Mouse (Mus musculus) heart, embryonic 13.5 days (tissue): ENCODE data around the gene Dip2b. TPM values are rescaled to one million over a fixed set of nuclear protein-coding genes. Genes with fewer than 3 reads are reported as not detected.

ENCODE experiments used
- ATAC-seq: fragments of 200-750 bp; cut with Nextera tagmentation; 2 replicates; pipeline ENCODE4 v1.8.0; 2017; ENCODE audit warnings: moderate TSS enrichment; ENCODE audit not compliant: insufficient number of reproducible peaks, low FRiP score, low TSS enrichment; ENCODE audit errors: extremely low read depth
- H3K27ac ChIP-seq: fragments of 300-500 bp; sonication (generic); replicated peaks from 2 replicates; pipeline ENCODE4 v1.5.1; 2015; ENCODE audit warnings: moderate library complexity, mild to moderate bottlenecking, inconsistent platforms
- H3K27me3 ChIP-seq: fragments of 300-500 bp; sonication (generic); replicated peaks from 2 replicates; pipeline ENCODE4 v1.6.1; 2015; ENCODE audit warnings: mild to moderate bottlenecking, inconsistent platforms
- H3K36me3 ChIP-seq: fragments of 300-500 bp; sonication (generic); 2 replicates; pipeline ENCODE4 v1.6.1; 2015; ENCODE audit warnings: mild to moderate bottlenecking, inconsistent platforms
- H3K4me1 ChIP-seq: fragments of 300-500 bp; sonication (generic); 2 replicates; pipeline ENCODE4 v1.6.1; 2015; ENCODE audit warnings: inconsistent platforms
- H3K4me2 ChIP-seq: fragments of 300-500 bp; sonication (generic); 2 replicates; pipeline ENCODE4 v1.6.1; 2015; ENCODE audit warnings: inconsistent platforms, mild to moderate bottlenecking, moderate library complexity
- H3K4me3 ChIP-seq: fragments of 300-500 bp; sonication (generic); 2 replicates; pipeline ENCODE4 v1.5.1; 2015; ENCODE audit warnings: moderate library complexity, mild to moderate bottlenecking, inconsistent platforms
- H3K9ac ChIP-seq: fragments of 300-500 bp; sonication (generic); 2 replicates; pipeline ENCODE4 v1.6.1; 2015; ENCODE audit warnings: inconsistent platforms, mild to moderate bottlenecking, moderate library complexity
- H3K9me3 ChIP-seq: fragments of 300-500 bp; sonication (generic); 2 replicates; pipeline ENCODE4 v1.6.1; 2016; ENCODE audit warnings: inconsistent platforms
- WGBS: fragments of 180-500 bp; shearing (Covaris S2); methylation state at CpG from one replicate; pipeline ENCODE4 v1.1.7; 2015; ENCODE audit warnings: mixed read lengths; 5-methylcytosine and 5-hydroxymethylcytosine counted together
- polyA plus RNA-seq: library from polyadenylated mRNA; unstranded; fragments of >200 nt; fragmentation: Nextera tagmentation; extraction: Ambion mirVana; gene quantifications from 2 replicates; pipeline ENCODE4 v1.2.1, GENCODE M21; 2015

Dip2b gene
- polyA plus RNA-seq, 1 experiment from 2014 or later: 11.3 TPM

DNA sequence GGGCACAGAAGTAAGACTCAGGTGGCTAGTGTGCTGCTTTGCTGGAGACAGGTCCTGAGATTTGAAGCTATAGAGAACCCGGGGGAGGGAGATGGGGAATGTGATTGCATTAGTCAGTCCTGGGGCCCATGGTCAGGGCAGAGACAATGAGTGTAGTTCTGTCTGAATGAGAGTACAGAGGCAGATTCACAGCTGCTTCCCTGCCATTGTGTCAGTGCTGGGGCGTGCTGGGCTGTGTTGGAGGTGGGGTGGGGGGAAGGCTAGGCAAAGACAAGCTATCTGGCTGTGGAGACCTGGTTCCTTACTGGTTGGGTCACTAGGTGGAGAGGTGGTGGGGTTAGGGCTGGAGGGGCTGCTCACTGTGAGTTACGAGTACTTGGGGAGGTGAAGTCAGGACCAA, 14.3 kb downstream of the Dip2b start:
- H3K9ac ChIP-seq: no peak overlapping the region
- no peak for ATAC-seq
- H3K4me3 ChIP-seq: no peak overlapping the region
- peaks cover 11% of the 10 kb centered on the region for H3K36me3 ChIP-seq
- H3K4me2 ChIP-seq: no peak overlapping the region
- WGBS: 51% methylated on average over 3 of the region's 3 CpGs
- no peak overlapping the region for H3K27ac ChIP-seq
- H3K4me1 ChIP-seq: peaks cover 11% of the 10 kb centered on the region; the same call in 1 of the 2 replicates
- H3K27me3 ChIP-seq: no peaks in the 10 kb centered on the region
- H3K9me3 ChIP-seq: no peaks in the 10 kb centered on the region

DNA sequence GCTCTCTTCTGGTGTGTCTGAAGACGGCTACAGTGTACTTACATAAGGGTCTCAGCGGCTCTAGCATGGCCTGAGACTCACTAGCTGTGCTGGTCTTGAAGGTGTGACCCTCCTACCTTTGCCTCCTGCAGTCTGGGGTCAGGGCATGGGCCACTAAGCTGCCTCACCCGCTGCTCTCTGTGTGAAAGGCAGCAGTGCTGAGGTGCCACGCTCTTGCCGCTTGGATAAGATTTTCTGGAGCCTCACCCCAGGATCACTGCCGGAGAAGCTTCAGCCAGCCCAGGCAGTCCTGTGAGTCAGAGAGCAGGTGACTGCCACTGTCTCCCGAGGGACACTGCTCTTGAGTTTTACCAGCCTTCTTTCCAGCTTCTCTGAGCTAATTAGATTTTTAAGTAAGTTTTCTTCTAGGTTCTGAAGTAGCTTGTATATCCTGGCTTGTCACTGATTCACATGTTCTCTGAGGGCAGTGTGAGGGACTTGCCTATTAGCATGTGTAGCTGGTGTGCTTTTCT, 18.0 kb downstream of the Dip2b start:
- Histone ChIP-seq H3K9ac (no peak overlapping the region), H3K9me3 (no peaks in the 10 kb centered on the region), H3K36me3 (no peaks in the 10 kb centered on the region; the same call in 1 of the 2 replicates), H3K27ac (no peak overlapping the region), H3K4me1 (peaks cover 30% of the 10 kb centered on the region), H3K4me2 (no peak overlapping the region), H3K4me3 (no peak overlapping the region), H3K27me3 (no peaks in the 10 kb centered on the region)
- no peak for ATAC-seq
- 77% methylated on average over 7 of the region's 7 CpGs for WGBS

DNA sequence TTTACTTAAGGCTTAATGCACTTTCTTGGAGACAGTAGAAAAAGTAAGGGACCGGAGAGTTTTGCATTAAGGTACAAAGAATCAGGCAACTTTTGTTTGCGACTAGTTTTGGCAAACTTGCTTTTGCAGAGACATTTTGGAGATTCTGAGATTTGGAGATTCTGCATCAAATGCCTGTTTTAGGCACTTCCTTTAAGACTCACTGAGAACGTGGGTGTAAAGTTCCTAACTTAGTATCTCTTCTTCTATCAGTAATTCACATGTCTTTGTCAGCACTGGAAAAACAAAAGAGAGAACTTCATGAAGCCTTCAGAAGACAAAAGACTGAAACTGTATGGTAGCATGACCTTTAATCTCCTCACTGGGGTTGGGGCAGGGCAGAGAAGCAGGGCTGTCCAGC, 19.2 kb downstream of the Dip2b start:
- H3K27ac ChIP-seq: no peak overlapping the region
- H3K9ac ChIP-seq: no peak overlapping the region
- no peaks in the 10 kb centered on the region for H3K9me3 ChIP-seq
- no peaks in the 10 kb centered on the region for H3K27me3 ChIP-seq
- no peak for ATAC-seq
- H3K4me3 ChIP-seq: no peak overlapping the region
- H3K4me1 ChIP-seq: peaks cover 36% of the 10 kb centered on the region
- no peak overlapping the region for H3K4me2 ChIP-seq
- H3K36me3 ChIP-seq: no peaks in the 10 kb centered on the region; the same call in 1 of the 2 replicates
- WGBS: 81% methylated on average over 3 of the region's 3 CpGs

DNA sequence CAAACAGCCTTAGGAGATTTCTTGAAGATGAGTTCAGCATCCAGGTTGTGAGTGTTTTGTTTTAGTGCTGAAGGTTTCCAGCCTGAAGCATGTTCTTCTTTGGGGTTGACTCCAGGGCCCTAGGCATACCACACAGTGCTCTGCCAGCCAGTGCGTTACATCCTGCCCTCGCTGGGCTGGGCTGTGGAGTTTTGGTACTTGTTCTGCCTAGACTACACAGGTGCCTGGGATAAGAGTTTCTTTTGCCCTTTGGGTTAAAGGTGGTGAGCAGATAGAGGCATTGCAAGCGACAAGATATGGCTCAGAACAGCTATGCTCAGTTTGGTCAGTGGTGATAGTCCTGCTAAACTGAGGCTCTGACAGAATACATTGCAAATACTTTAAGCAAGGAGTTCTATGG, 19.7 kb downstream of the Dip2b start:
- peaks cover 40% of the 10 kb centered on the region for H3K4me1 ChIP-seq
- H3K9ac ChIP-seq: no peak overlapping the region
- no peaks in the 10 kb centered on the region for H3K9me3 ChIP-seq
- 74% methylated on average over 3 of the region's 3 CpGs for WGBS
- no peak overlapping the region for H3K27ac ChIP-seq
- no peak overlapping the region for H3K4me2 ChIP-seq
- no peaks in the 10 kb centered on the region for H3K27me3 ChIP-seq
- ATAC-seq: no peak
- H3K36me3 ChIP-seq: no peaks in the 10 kb centered on the region; the same call in 1 of the 2 replicates
- H3K4me3 ChIP-seq: no peak overlapping the region

DNA sequence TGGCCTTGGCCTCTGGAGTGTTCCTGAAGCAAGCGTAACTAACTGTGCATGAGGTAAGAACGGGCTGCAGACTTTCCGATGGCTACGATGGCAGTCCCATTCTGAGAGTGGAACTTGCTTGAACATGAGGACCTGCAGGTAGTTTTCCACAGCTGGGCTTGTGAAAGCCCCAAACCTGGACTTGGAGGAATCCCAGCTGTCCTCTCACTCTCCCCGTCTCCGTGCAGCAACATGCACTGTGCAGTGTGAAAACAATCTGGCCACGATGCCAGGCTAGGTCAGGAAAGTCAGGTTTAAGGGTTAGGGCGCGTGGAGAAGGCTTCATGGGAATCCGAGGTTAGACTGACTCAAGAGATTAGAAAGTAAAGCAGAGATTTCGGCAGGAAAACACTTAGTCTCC, 20.4 kb downstream of the Dip2b start:
- H3K4me1 ChIP-seq: peaks cover 45% of the 10 kb centered on the region
- H3K4me3 ChIP-seq: no peak overlapping the region
- no peaks in the 10 kb centered on the region for H3K9me3 ChIP-seq
- ATAC-seq: no peak
- no peaks in the 10 kb centered on the region for H3K27me3 ChIP-seq
- H3K36me3 ChIP-seq: no peaks in the 10 kb centered on the region; the same call in 1 of the 2 replicates
- H3K4me2 ChIP-seq: no peak overlapping the region
- H3K9ac ChIP-seq: 0 out of 2 replicates have a peak overlapping the region, but pooled peaks have one; percentile 12
- H3K27ac ChIP-seq: no peak overlapping the region
- WGBS: 63% methylated on average over 11 of the region's 11 CpGs

DNA sequence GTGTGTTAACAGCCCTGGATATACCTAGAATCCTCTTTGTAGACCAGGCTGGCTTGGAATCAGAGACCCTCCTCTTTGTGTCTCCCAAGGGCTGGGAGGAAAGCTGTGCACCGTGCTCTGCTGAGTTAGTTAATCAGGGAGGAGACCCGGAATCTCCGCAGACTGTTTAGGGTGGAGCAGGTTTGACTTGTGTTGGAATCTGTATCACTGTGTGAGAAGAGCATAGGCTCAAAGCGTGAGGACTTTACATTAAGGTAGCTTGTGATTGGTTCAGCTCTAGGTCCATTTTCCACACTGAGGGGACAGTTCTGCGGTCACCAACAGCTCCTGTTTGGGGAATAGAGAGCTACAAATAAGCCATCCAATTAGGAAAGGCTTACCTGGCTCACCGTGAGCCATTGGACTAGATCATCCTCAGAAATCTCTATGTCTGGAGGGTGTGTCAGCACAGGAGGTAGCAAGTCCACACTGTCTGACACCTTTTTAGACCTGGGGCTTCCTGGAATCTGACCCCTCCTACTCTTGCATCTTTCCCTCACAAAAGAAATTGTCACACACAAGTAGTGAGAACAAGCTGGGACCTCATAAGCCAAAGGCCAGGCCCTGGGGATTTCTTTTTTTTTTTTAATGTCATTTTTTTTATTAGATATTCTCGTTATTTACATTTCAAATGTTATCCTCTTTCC, 21.3 kb downstream of the Dip2b start:
- no peak for ATAC-seq
- Histone ChIP-seq H3K4me2 (no peak overlapping the region), H3K4me1 (peaks cover 46% of the 10 kb centered on the region), H3K9me3 (no peaks in the 10 kb centered on the region), H3K27ac (no peak overlapping the region), H3K27me3 (no peaks in the 10 kb centered on the region), H3K36me3 (no peaks in the 10 kb centered on the region; the same call in 1 of the 2 replicates), H3K4me3 (no peak overlapping the region), H3K9ac (no peak overlapping the region)
- 69% methylated on average over 7 of the region's 7 CpGs for WGBS

DNA sequence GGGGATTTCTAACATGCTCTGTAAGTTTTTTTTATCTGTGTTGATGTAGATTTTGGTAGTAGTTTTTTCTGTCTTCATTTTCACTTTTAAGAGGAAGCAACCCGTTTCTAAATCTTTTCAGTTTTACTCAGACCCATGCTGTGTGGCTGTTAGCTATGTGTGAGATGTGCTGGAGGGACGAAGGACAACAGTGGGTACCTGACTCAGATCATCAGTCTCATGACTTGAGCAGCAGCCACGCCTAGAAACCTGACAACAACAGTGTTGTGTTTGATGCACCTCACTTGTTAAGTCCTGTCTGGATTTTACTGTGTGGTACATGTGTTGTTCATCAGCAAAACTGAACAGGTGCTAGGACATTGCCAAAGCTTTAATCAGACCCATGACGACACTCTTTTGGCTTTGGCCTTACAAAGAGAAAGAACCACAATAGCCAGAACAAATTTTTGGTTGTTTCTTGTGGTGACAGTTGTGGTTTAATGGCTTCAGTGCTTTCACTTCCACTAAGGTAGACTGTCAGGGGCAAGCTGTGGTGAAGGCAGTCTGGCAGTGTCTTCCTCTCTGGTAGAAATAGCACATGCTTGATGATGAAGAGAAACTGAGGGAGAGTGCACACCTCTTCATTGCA, 22.2 kb downstream of the Dip2b start:
- Histone ChIP-seq H3K4me2 (no peak overlapping the region), H3K9me3 (no peaks in the 10 kb centered on the region), H3K4me3 (no peak overlapping the region), H3K27ac (no peak overlapping the region), H3K4me1 (peaks cover 46% of the 10 kb centered on the region), H3K27me3 (no peaks in the 10 kb centered on the region), H3K36me3 (no peaks in the 10 kb centered on the region), H3K9ac (no peak overlapping the region)
- no peak for ATAC-seq
- WGBS: 79% methylated on average over 4 of the region's 4 CpGs

DNA sequence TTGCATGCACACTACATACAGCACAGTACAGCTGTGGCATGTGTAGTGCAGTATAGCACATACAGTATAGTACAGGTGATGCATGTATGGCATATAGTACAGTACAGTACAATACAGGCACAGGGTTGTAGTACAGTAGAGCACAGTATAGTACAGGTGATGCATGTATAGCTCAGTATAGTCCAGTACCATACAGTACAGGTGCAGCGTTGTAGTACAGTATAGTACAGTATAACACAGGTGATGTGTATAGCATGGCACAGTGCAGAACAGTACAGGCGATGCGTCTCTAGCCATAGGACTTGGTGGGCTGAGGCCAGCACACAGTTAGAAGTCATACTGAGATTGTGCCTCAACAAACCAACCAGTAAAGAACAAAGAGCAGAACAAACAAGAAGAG, 22.9 kb downstream of the Dip2b start:
- Histone ChIP-seq H3K4me1 (peaks cover 46% of the 10 kb centered on the region), H3K27me3 (no peaks in the 10 kb centered on the region), H3K36me3 (no peaks in the 10 kb centered on the region), H3K9ac (no peak overlapping the region), H3K27ac (no peak overlapping the region), H3K4me2 (no peak overlapping the region), H3K9me3 (no peaks in the 10 kb centered on the region), H3K4me3 (no peak overlapping the region)
- ATAC-seq: no peak
- 93% methylated on average over 3 of the region's 3 CpGs for WGBS

DNA sequence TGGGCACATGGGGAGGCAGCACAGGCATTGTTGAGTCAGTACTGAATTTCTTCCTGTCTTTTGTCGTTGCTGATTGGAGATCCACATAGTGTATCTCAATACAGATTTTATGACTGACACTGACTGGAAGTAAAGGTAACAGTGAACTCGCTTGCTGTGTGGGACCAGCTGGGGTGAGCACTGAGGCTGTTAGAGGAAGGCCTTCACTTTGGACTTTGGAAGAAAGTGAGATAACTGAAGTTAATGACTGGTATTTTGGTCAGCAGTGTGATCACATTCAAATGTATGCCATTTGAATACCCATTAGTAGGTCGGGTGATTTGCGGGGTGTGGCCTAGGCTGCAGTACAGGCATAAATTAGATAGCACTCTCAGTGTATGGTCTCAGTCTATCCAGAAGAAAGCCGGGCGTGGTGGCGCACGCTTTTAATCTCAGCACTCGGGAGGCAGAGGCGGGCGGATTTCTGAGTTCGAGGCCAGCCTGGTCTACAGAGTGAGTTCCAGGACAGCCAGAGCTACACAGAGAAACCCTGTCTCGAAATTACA, 24.8 kb downstream of the Dip2b start:
- no peak for ATAC-seq
- H3K4me2 ChIP-seq: no peak overlapping the region
- H3K27me3 ChIP-seq: no peaks in the 10 kb centered on the region
- 88% methylated on average over 13 of the region's 13 CpGs for WGBS
- peaks cover 48% of the 10 kb centered on the region for H3K4me1 ChIP-seq
- no peak overlapping the region for H3K9ac ChIP-seq
- H3K27ac ChIP-seq: no peak overlapping the region
- no peaks in the 10 kb centered on the region for H3K36me3 ChIP-seq
- no peaks in the 10 kb centered on the region for H3K9me3 ChIP-seq
- no peak overlapping the region for H3K4me3 ChIP-seq

DNA sequence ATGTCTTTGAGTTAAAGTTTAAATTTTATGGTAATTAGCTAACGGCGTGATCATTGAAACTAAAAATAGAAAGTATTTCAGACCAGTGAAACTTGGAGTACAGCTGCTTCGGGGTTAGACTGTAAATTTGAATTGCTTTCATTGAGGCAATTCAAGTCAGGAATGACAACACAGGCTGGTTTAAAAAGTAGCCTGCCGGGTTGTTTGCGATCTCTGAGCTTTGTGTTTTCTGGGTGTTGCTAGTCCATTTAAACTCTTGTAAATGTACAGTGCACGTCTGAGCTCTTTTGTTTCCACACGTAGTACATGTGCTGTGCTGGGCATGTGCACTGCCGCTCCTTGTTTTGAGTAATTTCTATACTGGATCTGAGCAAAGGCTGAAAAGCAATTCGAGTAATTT, 28.2 kb downstream of the Dip2b start:
- H3K27me3 ChIP-seq: no peaks in the 10 kb centered on the region
- 63% methylated on average over 9 of the region's 9 CpGs for WGBS
- no peak for ATAC-seq
- H3K4me3 ChIP-seq: no peak overlapping the region
- H3K4me2 ChIP-seq: no peak overlapping the region
- no peaks in the 10 kb centered on the region for H3K9me3 ChIP-seq
- no peaks in the 10 kb centered on the region for H3K36me3 ChIP-seq
- H3K9ac ChIP-seq: no peak overlapping the region
- H3K27ac ChIP-seq: peak overlapping the region; percentile 32; the same call in 1 of the 2 replicates
- H3K4me1 ChIP-seq: peaks cover 43% of the 10 kb centered on the region

DNA sequence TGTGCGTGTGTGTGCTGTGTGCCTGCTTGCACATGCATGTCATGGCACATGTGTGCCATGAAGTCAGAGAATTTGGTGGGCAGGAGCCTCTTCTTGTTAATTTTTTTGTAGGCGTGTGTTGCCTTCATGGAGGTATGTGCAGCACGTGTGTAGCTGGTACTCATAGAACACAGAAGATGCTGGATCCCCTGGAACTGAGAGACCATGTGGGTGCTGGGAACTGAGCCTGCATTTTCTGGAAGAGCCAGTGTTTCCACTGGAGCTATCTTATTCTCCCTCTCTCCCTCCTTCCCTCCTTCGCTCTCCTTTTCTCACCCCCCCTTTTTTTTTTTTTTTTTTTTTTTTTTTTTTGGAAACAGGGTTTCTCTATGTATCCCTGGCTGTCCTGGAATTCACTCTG, 30.6 kb downstream of the Dip2b start:
- Histone ChIP-seq H3K27ac (no peak overlapping the region), H3K4me2 (no peak overlapping the region), H3K9me3 (no peaks in the 10 kb centered on the region), H3K36me3 (no peaks in the 10 kb centered on the region), H3K27me3 (no peaks in the 10 kb centered on the region), H3K4me3 (no peak overlapping the region), H3K4me1 (peaks cover 40% of the 10 kb centered on the region), H3K9ac (no peak overlapping the region)
- WGBS: 76% methylated on average over 4 of the region's 4 CpGs
- ATAC-seq: no peak
